Mouse (Mus musculus) neutrophil, adult 5-6 weeks (primary cell): ENCODE data around the gene Exoc1. TPM values are rescaled to one million over a fixed set of nuclear protein-coding genes. Genes with fewer than 3 reads are reported as not detected.

Experiments
- ATAC-seq: fragments of 151-379, 151-347 bp; 2 replicates; pipeline ENCODE4 v1.8.0; 2017; ENCODE audit warnings: mild to moderate bottlenecking, moderate TSS enrichment; ENCODE audit not compliant: insufficient number of reproducible peaks, poor library complexity, low FRiP score, severe bottlenecking; ENCODE audit errors: extremely low read depth
- total RNA-seq: library from RNA; stranded (forward); fragments of 200-1000 nt; gene quantifications from 2 replicates; pipeline ENCODE4 v1.2.3, GENCODE M21; 2017

Gene Exoc1
- total RNA-seq: 80.0 and 81.4 TPM in 2 replicates

DNA sequence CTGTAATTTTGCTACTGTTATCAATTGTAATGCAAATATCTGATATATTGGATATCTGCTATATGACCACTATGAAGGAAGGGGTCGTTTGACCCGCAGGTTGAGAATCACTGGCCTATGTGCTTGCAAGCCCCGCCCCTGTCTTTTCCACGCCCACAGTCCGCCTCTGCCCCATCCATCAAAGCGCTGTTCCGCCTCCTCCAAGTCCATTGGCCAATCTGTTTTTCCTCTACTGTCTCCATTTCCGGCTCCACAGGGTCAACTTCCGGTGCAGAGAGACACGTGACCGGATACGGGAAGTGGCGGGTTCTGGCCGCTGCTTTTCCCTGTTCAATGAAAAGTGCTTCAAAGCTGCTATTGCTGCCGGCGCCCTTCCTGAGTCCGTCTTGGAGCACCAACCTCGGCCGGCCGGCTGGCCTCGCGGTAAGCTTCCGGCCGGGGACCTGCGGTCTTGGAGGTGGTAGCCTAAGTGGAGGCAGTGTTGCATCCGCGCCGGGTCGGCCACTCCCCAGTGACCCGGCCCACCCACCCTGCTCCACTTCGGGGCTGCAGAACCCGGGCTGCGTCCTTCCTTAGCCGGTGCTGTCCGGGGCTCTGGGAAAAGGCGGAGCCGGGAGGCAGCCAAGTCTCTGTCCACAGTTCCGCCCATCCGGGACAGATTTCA, at the start of gene Exoc1:
Gene Exoc1, plus strand, starts transcription at position 272 of the 664 bp plus-strand sequence.
- ATAC-seq: peak; percentile 97

DNA sequence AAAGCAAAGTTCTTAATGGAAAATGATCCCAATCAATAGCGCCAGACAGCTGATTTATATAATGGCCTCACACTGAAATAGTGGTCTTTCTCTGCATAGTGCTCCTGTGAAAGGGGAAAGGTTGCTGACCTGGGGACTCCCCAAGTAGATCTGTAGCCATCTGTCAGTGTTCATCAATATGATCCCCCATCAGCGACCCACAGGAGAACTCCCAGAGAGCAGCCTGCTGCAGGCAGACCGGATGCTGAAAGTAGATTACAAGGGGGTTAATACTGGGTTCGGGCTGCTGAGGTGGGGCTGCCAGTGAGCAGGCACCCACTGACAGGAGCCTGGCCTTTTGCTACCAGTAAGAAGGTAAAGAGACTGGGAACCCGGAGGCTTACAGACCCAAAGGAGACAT, 45.3 kb upstream of the Exoc1 start, which contains the start of gene Gm7271:
Gene Gm7271, plus strand, starts transcription at position 230 of the 400 bp plus-strand sequence.
- ATAC-seq: no peak

DNA sequence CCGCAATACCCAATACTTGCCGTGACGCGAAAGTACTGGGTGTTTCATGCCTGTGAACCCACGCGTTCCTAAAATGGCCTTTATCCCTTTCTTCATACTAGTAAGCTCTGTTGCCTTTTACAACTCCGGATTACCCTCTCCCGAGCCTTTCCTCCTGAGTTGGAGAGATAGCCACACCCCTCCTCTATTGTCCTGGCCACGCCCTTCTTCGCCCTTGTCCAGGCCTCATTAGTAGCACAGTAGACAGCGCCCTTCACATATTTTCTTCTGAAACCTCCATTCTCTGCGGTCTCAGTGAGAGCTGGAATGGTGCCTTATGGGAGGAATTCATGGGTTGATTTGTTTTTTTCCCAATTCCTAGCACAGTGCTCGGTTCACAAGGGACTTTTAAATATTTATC, 34.0 kb upstream of the Exoc1 start:
- no peak for ATAC-seq

DNA sequence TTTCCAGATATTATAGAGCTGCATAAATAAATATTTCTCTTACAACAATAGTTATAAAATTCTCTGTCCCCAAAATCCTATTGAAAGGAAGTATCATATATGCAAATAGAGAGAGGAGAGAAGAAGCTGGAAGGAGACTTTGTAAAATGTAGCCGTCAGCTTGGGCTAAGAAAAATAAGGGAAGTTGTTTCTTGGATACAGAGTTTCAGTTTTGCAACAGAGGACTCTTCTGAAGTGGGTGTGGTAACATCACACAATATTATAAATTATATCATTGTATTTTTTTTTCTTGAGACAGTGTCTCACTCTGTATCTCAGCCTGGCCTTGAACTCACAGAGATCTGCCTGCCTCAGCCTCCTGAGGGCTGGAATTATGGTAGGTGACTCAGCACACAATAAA, 6.7 kb upstream of the Exoc1 start:
- ATAC-seq: no peak

DNA sequence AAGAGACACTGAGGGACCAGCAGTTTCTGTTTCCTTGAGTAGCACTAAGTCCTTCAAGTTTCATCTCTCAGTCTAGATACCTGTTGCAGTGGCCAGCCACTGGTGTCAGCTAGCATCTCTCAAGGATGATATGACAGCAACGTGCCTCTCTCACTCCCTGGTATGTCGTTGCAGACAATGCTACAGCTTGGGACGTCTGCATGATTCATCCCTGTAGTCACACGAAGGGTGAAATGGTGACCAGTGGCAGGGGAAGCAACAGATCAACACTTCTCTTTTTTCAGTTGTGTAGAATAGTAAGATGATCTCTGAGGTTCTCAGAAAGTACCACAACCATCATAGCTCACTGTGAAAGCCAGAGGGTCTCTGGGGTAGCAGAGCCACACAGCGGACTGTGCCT, 4.5 kb upstream of the Exoc1 start:
- no peak; the same call in 1 of the 2 replicates for ATAC-seq

DNA sequence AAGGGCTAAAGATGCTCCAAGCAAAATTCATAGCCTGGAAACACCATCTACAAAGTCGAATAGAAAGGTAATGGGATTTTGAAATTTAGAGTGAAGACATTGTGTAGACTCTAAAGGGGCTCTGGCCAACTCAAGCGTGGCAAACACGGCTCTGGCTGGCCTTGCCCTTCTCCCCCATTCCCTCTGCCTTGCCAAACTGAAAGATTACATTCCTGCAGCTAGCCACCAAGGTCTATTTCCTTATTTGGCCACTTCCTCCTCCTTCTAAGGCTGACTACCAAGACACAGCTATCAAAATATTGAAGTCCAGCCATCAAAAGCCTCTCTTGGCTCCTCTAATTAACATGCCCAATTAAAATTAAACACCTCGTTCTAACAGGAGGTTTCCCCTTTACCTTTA, 4.0 kb upstream of the Exoc1 start:
- no peak for ATAC-seq

DNA sequence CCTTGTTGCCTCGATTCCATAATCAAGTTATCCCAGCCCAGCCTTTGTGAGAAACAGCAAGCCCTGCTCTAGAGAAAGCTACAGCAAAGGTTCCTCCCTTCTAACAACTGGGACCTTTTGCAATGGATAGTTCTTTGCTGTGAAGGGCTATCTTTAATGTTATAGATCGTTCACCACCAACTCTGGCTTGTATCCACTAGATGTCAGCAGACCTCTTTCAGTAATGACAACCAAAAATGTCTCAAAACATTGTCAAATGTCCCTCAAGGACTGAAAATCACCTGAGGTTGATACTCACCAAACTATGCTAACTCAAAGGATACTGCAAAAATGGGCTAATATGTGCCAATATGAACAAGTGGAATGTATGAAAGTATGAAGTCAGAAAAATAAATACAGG, 3.3 kb upstream of the Exoc1 start:
- ATAC-seq: no peak

DNA sequence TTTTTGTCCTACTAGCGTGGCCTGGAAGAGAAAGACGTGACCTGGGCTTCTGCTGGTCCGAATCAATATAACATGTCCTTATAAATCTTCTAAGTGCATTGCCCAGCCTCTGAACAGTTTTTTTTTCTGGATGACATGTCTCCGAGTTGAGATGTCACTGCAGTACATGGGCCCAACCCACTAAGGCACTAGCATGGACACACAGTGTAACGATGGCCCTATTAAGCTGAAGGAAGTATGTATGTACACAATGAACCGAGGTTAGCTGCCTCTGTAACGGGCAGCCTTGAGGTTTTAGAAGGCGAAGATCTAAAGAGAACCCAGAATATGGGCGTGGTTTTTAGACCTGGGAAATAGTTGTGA, 574 bp downstream of the Exoc1 start:
- no peak for ATAC-seq

DNA sequence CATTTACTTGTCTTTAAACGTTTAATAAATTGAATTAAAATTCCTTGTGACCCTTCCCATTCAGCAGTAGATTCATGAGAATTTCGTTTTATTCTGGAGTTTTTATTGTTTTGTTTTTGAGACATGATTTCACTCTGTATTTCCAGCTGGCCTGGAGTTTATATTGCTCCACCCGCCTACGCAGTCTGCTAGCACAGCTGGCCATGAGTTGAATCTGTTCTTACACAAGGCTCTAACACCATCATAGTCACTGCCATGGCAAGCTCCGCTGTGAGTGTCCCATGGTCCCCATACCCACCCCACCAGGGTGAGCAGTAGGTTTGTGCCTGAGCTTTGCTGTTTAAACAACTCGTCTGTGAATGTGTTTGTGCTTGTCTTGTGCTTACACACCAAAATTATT, 4.1 kb downstream of the Exoc1 start:
- no peak for ATAC-seq

DNA sequence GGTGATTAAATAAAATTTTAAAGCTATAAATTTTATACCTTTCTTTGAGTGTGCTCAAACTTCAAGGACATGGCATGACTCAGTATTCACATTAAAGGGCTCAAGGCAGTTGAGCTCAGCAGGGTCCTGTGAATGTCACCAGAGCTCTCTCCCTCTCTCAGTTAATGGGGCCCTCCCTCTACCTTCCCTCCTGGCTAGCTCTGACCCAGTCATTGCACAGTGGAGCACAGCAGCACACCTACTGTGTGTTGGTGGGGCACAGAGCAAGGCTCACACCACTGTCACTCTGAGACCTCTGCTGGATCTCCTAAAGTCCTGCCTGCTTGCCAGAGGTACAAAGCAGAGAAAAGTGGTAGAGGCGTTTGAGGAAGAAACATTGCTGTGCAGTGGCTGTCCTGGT, 7.1 kb downstream of the Exoc1 start:
- ATAC-seq: peak; percentile 33; the same call in 1 of the 2 replicates

DNA sequence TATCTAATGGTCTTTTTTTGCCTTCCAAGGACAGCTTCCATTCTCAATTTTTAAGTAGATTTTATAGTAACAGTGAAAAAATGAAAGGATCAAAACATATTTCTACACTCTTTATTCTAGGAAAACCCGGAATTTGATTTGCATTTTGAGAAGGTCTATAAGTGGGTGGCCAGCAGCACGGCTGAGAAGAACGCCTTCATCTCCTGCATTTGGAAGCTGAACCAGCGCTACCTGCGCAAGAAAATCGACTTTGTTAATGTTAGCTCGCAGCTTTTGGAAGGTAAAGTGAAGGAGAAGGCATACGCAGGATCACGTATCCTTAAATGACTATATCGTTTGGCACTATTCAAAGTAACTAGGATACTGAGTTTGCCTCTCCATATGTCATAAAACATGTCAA, 8.5 kb downstream of the Exoc1 start:
- no peak for ATAC-seq

DNA sequence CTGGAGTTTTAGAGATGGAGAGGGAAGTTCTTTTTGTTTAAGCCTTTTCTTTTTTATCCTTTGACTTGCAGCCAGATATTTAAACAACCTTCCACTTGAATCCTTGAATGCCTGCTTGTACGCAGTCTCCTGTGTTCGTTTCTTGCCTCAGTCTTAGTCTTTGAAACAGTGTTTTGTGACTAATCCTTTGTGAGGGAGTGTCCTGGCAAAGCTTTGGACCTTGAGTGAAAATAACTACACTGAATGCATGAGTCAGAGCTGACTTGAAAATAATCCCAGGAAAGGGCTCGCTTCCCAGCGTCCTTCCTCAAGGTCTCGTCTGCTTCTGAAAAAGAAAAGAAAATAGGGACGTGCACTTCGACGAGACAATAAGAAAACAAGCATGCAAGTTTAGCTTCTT, 11.1 kb downstream of the Exoc1 start:
- ATAC-seq: no peak

DNA sequence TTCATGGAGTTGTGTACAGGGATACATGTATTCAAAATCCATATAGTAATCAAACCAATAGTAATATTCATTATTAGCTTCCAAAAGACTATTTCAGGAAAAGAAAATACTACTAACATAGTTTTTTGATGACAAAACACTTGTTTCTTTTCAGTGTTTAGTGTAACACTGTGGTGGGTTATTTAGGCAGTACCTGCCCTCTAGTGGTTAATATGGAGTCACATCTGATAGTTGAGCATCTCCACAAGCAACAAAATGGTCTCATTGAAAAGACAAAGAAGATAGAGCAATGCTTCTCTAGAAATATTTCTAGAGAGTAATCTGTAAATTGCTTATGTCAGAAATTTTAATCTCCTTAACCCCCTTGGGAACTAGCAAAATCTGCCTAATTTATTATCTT, 11.7 kb downstream of the Exoc1 start:
- no peak for ATAC-seq

DNA sequence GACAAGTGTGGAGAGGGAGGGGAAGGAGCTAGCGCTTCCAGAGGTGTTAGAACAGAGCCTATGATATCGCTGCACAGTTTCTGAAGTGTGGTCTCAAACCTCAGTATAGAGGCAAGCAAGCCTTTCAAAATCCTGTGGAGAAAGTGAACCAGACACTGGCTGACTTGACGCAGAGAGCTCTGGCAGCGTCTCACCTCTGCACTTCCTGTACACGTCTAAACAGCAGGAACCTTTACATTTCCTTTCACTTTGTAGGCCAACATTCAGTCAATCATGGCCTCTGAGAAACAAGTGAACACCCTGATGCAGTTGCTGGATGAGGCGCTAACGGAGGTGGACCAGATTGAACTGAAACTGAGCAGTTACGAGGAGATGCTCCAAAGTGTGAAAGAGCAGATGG, 14.1 kb downstream of the Exoc1 start:
- ATAC-seq: no peak

DNA sequence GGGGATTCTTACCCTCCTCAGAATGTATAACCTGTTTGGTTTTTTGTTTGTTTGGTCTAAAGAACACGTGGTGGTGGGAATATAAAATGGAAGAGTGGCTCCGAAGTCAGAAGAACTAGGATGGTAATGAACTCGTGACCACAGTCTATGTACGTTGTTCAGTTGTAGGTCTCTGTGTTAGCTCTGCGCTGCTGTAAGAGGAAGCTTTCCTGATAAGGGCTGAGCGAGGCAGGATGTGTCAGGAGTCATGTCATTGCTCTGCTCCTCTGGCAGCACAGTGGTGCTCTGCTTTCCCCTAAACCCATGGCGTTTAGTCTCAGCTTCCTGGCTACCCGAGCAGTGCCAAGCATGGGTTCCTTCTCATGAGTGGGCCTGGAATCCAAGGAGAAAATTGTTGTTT, 21.3 kb downstream of the Exoc1 start:
- ATAC-seq: no peak

DNA sequence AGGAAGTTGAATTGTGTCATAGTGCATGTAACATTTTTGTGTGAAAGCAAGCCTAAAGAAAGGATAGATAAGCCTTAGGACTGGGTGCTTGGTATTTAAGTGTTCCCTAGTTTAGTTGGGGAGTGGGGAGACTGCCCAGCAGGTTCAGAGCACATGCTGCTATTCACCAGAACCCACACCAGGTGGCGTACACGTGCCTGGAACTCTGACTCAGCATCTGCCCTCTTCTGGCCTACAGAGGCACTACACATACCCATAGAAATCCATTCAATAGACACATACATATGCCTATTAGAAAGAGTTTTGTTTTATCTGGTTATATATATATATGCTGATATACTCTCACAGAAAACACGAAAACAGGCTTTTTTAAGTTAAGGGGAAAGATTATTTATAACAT, 36.2 kb downstream of the Exoc1 start:
- ATAC-seq: peak; percentile 100

DNA sequence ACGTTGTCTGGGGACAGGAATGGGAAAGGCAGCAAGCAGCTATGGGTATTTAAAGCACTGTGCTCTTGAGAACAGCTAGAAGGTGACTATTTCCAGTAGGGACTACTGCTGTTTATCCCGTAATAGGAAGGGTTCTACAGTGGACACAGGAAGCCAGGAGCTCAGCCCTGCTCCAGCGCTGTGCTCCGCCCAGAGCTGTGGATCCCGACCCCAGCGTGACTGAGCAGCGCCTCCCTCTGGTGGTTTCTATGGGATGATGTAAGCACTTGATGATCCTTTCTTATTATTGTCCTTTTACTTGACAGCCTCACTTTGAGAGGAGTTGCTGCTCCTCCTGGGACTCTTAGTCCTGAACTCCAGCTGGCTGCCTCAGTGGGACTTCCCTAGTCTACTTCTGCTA, 45.1 kb downstream of the Exoc1 start:
- ATAC-seq: no peak

DNA sequence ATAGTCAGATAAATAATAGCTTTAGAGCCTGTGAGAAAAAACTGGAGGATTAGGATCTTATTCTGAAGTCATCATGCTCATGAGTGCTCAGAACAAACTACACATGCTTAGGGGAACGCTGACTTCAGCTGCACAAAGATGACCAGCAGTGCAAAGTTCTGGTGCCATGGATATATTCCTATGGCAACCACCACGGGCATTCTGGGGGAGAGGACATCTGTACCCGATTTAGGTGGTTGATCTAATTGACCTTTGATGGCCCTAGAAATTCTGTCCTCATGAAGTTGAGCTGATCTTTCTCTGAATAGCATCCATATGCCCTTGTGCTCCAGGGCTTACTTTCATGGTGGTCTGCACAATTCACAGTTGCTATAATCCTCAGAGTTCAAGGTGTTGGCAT, 47.9 kb downstream of the Exoc1 start:
- ATAC-seq: no peak

DNA sequence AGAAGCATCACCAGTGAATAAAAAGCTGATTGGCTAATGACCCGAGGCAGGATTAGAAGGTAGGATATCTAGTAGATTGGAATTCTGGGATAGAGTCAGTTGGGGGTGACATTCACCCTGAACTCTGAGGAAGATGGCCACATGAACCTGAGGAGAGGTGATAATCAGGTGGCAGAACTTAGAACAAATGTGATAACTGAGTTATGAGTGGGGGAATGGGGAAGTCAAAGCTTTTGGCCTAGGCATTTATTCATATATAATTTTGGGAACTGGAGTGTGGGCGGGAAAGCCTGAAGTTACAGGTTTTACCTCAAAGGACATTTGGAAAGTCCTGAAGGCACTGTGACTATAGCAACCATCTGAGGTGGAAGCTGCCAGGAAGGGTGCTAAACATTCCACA, 56.3 kb downstream of the Exoc1 start:
- no peak for ATAC-seq

DNA sequence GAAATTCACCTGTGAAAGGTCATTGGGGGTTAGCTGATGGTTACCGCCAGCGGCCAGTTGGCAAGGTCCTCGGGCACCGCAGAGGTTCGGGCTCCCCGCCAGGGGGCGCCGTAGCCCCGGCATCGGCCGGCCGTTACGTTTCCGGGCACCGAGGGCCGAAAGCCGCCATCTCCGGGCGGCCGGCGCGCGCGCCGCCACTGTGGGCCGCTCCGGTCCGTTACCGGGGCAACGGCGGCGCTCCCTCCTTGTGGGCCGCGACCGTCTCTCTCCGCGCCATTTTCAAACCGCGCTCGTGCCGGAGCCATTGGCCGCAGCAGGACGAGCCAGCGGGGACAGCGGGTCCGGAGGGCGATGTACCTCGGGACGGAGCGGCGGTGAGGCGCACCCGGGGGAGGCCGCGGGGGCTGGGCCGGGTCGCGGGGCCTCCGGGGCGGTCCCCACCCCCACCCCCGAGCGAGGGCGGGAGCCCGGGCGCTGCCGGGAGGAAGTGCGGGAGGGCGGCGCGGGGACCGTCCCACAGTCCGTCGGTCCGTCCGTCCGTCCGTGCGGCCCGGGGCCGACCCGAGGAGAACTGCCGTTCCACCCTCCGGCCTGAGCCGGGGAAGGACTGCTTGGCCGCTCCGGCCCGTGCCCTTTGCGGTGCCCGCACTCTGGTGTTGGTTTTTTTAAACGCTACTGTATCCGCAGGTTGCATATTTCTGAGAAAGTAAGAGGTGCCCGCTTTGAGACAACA, 59.6 kb downstream of the Exoc1 start, which contains the start of gene Cep135:
Gene Cep135, plus strand, starts transcription at position 148 of the 733 bp plus-strand sequence.
- ATAC-seq: peak; percentile 83

DNA sequence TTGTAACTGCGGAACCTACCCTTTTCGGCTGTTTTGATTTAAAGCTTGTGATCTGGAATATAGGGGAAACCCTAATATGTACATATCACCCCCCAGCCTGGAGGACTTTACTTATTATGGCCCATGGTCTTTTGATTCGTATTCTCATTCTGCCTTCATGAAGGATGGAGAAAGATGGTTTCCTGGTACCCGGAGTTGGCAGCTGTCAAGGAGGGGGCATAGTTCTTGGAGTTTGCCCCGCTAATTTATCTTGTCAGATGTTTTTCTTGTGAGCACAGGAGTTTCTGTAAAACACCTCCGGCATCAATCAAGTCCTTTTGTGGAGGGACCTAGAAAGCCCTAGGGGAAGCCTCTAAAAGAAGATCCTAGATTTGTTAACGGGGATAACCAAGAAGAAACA, 60.2 kb downstream of the Exoc1 start:
- peak; percentile 3; the same call in 1 of the 2 replicates for ATAC-seq
